Mouse (Mus musculus) layer of hippocampus, adult 9-11 months (tissue): Measurements from ENCODE around the gene Olfr781.
"Not testable (repeated sequence)": the region's sequence is repeated elsewhere in the genome, so short reads cannot be mapped to it uniquely, and the experiment has no call there.

Experiments used
- DNase-seq: peaks from one replicate; pipeline ENCODE4 v3.0.0; 2022

The Olfr781 gene

DNA sequence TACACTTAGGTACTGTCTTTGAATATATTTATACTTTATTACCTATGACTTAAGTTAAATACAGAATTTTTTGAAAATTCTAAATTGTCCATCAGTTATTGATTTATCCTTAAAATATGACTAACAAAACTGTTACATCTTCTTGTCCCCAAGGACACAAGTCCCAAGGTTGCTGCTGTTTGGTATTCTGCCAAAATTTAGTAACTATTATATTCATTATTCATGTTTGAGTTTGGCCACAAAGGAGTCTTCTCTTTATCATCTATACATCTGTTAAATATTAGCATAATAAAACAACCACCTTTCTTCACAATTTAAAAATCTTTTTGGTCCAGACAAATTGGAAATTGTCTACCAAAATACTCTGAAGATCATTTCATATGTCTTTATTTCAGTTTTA, at the start of gene Olfr781:
Olfr781 (plus strand) TSS at position 301 of the 400 bp plus-strand sequence.
- DNase-seq: no peak

DNA sequence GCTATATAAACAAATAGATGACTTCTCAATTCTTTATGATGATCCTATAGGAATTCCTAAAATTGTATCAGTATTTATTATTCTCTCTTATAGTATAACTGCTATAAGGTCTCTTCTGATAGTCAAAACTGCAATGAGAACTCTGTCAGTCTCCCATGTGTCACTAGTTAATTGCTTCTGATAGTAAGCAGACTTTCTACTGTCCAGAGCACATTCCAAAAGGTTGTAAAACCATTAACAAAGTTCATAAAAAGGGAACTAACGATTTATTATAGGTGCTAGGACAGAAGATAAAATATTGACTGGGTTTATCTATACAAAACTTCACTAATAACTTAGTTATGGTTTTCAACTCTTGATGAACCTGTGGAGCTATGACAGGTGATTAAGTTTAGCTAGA, 15.7 kb upstream of the Olfr781 start:
- DNase-seq: not testable (repeated sequence)

DNA sequence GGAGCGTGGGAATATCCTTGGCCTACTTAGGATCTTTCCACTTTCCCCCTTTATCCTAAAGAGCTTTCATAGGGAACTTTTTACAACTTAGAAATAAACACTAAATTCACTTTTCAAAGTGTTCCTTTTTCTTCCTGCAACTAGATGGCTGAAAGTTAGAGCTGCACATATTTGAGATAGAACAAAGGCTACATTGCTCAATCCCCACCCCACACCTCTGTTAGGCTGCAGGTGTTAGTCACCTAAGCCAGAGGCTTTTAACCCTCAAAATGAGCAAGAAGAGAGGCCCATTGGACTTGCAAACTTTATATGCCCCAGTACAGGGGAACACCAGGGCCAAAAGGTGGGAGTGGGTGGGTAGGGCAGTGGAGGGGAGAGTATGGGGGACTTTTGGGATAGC, 15.1 kb upstream of the Olfr781 start:
- DNase-seq: not testable (repeated sequence)

DNA sequence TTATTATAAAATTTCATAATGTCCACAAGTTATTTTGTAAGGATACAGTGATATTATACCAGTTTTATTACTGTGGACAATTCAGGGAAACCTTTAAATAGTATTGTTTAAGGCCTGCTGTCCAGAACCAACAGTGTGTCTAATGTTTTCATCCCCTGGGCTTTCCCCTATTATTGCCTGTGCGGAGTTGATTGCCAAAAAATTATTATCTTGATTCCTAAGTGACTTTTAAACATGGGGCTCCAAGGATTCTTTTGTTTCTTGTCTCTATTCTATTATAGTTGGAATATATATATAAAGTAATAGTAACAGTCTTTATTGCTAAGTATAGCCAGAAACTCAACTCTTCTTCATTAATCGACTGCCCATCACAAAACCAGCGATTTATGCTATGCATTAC, 10.8 kb upstream of the Olfr781 start, which contains the start of gene Olfr780:
Olfr780 (plus strand) TSS at position 301 of the 400 bp plus-strand sequence.
- DNase-seq: no peak

DNA sequence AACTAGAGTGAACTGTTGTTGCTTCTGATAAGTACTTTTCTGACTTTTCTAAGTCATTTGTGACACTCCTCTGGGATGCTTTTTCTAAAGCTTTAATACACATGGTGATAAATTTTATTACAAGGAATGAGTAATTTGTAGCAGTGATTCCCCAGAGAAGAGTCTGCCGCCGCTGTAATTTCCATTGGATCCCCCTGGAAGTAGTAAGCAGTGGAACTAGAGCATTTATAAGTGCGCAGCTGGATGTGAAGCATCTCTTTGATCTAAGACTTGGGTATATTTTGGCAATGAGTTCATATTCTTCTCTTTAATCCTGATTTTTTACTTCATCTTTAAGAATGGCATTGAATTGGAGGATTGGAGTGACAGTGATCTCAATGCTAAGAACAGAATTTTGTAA, 19.9 kb downstream of the Olfr781 start, which contains the start of gene Olfr782:
Olfr782 (plus strand) TSS at position 301 of the 400 bp plus-strand sequence.
- DNase-seq: no peak

DNA sequence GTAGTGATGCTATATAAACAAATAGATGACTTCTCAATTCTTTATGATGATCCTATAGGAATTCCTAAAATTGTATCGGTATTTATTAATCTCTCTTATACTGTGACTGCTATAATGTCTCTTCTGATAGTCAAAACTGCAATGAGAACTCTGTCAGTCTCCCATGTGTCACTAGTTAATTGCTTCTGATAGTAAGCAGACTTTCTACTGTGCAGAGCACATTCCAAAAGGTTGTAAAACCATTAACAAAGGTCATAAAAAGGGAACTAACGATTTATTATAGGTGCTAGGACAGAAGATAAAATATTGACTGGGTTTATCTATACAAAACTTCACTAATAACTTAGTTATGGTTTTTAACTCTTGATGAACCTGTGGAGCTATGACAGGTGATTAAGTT, 23.8 kb downstream of the Olfr781 start:
- DNase-seq: not testable (repeated sequence)

DNA sequence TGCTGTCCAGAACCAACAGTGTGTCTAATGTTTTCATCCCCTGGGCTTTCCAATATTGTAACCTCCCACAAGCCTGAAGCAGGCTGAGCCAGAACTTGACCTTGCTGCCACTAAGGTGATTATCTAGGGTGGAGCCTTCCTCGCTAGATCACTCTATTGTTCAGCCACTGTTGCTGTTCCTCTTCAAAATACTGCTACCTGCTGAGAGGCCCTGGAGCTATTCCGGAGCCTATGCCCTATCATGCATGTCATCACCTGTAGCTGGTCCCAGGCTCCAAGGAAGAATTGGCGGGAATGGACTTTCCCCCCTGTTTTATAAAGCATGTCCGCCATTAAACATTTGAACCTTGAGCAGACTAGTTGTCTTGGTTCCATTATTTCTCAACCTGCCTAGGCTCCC, 27.8 kb downstream of the Olfr781 start:
- not testable (repeated sequence) for DNase-seq

DNA sequence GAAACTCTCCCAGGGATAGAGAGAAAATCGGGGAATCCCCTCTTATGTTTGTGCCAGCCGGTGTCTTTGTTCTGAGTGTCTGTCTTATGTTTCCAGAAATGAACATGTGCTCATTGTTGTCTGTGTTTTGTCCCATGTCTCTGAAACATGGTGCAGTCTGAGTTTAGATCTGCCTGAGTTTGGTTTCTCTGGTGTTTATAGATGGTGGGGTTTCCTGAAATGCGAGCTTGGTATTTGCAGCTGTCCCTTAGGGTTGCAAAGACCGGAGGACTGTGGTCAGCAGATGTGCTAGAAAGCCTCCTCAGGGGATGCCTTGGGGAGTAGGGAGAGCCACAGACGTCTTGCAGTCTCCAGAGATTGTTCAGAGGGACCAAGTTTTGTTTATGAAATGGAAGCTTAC, 28.7 kb downstream of the Olfr781 start:
- peak; percentile 18 for DNase-seq

DNA sequence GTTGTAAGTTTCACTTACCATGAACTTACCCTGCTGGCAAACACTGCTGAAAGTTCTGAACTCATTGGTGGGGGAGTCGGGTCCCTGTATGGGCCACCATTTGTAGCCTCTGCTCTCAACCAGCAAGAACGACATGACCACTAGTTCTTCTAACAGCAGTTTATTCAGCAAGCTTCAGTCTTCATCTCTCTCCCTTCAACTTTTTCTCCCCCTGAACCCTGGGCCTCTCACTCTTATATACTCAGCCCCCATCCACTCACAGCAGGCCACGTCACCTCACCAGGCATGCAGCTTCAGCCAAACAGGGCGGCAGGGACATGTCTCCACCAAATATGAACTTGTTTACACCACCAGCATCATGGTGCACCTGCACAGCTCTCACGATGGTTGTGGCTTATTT, 45.4 kb downstream of the Olfr781 start:
- DNase-seq: not testable (repeated sequence)
